Comparison of ENCODE assay signal across 9 mouse cellular contexts in the genomic region with DNA sequence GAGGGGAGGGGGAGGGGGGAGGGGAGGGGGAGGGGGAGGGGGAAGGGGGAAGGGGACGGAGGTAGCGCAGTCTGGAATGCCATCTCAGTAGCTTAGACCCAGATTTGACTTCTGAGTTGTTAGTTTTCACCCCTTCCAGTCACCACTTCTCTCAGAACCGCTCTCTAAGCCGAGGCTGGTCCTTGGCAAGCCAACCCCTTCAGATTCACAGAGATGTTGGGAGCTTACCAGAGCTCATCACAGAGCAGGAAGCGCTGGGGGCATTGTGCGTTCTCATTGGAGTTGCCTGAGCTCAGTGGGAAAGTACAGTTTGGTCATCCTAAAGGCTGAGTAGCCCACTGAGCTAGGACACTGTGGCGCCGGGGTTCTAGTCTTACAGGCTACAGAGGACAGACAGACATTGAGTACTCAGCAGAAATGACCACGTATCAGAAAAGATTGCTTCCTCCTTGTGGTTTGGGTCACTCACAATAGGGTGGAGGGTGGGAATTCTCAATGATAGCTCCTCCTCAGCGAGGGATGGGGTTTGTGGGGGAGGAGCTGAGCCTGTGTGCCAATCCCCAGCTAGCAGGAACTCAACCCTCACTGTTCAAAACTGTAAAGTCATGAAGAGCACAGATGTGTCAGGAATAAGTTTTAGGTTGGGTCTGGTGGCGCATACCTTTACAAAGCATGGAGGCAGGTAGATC. TPM values are rescaled to one million over a fixed set of nuclear protein-coding genes. Genes with fewer than 3 reads are reported as not detected.
DNase-seq lines count a peak whose midpoint lies in the region; ATAC-seq and TF ChIP-seq lines count a peak whose summit lies in the region.
"Had no signal": no experiment of that assay in that cellular context is flagged by ENCODE, and none has a peak within 500 bp of the region (broad histone marks: within the 10 kb centered on the region; RNA-seq: fewer than 3 reads in every experiment).

No protein-coding gene starts in this region.

- no peak for ATAC-seq in midbrain, embryonic 13.5 days

- no peak for TF ChIP-seq POLR2A in bone marrow, adult 2 months (IDR thresholded peaks at IDR 0.05; ENCODE audit: borderline replicate concordance, control insufficient read depth, low read depth, low read length)

- intact Hi-C loops in gastrocnemius, postnatal 36 days (cut with DNase I), result no loop called here

- peak overlapping the region; percentile 1; the same call in 1 of the 2 replicates for H3K27ac ChIP-seq in bone marrow, adult 2 months (ENCODE audit: control insufficient read depth, insufficient read depth, low read depth, low read length, poor library complexity)
- H3K27ac ChIP-seq in macrophage, result peak overlapping the region; percentile 33; the same call in 1 of the 2 replicates
- no peak overlapping the region for H3K27ac ChIP-seq in midbrain, embryonic 13.5 days

- no peaks in the 10 kb centered on the region for H3K9me3 ChIP-seq in midbrain, embryonic 13.5 days

- no peak overlapping the region for H3K9ac ChIP-seq in midbrain, embryonic 13.5 days (replicated peaks)

- peak; percentile 51 for DNase-seq in gastrocnemius, adult 18-20 months (ENCODE audit: low spot score)
- DNase-seq in gastrocnemius, postnatal 36 days, result no peak
- peak; percentile 31 to 36 for DNase-seq in kidney, adult 8-10 months
- no peak for DNase-seq in right cerebral cortex, postnatal 4 days
- no peak for DNase-seq in right cerebral cortex, adult 2 months (ENCODE audit: low spot score in 2 of 2)

- H3K36me3 ChIP-seq in macrophage (ENCODE audit: inconsistent target), result peaks cover 19% of the 10 kb centered on the region; the same call in 1 of the 2 replicates
- H3K36me3 ChIP-seq in midbrain, embryonic 13.5 days, result no peaks in the 10 kb centered on the region

- H3K79me2 ChIP-seq in macrophage (ENCODE audit: inconsistent target), result peaks cover 30% of the 10 kb centered on the region

- WGBS in bone marrow, adult 2 months, result 11% methylated on average over 11 of the region's 11 CpGs
- 7% methylated on average over 9 of the region's 11 CpGs for WGBS in macrophage (ENCODE audit: missing documents)
- 34% methylated on average over 11 of the region's 11 CpGs for WGBS in midbrain, embryonic 13.5 days

- no peak overlapping the region for H3K4me3 ChIP-seq in bone marrow, adult 2 months (replicated peaks; ENCODE audit: control insufficient read depth, low read depth, low read length)
- no peak overlapping the region; the same call in 1 of the 2 replicates for H3K4me3 ChIP-seq in macrophage (ENCODE audit: inconsistent target)
- no peak overlapping the region for H3K4me3 ChIP-seq in midbrain, embryonic 13.5 days (replicated peaks)

- H3K4me1 ChIP-seq in bone marrow, adult 2 months (ENCODE audit: control insufficient read depth, insufficient read depth, low read length), result peaks cover 6% of the 10 kb centered on the region; the same call in 1 of the 2 replicates
- peaks cover 7% of the 10 kb centered on the region; the same call in 1 of the 2 replicates for H3K4me1 ChIP-seq in midbrain, embryonic 13.5 days (replicated peaks)

- no peaks in the 10 kb centered on the region for H3K27me3 ChIP-seq in midbrain, embryonic 13.5 days

- H3K4me2 ChIP-seq in midbrain, embryonic 13.5 days (replicated peaks), result no peak overlapping the region

- no peak for TF ChIP-seq CTCF in bone marrow, adult 2 months (IDR thresholded peaks at IDR 0.05; ENCODE audit: control insufficient read depth, insufficient read depth, low read length)

RNA-seq across cellular contexts. Expression of gene Helz2, which starts 2.0 kb away (rescaled TPM):
- total RNA-seq in gastrocnemius, adult 18-20 months (2021), result 1 to 10 TPM; 2.6 to 3.1 TPM
- 1 to 10 TPM; 2.7 to 3.3 TPM for total RNA-seq in gastrocnemius, postnatal 36 days (2021)
- polyA plus RNA-seq in bone marrow, adult 2 months (2011; ENCODE audit: insufficient read depth, insufficient read length, low replicate concordance, missing spikeins), result 11.2 and 29.3 TPM in 2 replicates
- total RNA-seq in macrophage (2018; cell fraction: chromatin; rRNA removed), result 1,000 to 10,000 TPM in 4 of 26 experiments, 100 to 1,000 TPM in 20, 10 to 100 TPM in 2; 71.2 to 1,391 (median 498) TPM
- total RNA-seq in macrophage (2018; cell fraction: cytosol; rRNA removed), result 100 to 1,000 TPM in 7 of 26 experiments, 10 to 100 TPM in 19; 12.2 to 132 (median 71.4) TPM
- total RNA-seq in macrophage (2018; cell fraction: nucleus; rRNA removed), result 100 to 1,000 TPM in 23 of 26 experiments, 10 to 100 TPM in 3; 56.0 to 897 (median 370) TPM
- 7.5 to 22.5 TPM (median 16.8 TPM) in 3 replicates for polyA plus RNA-seq in macrophage (2018)
- 0.34 TPM in 2 replicates for polyA plus RNA-seq in midbrain, embryonic 13.5 days (2015; fragmentation: Nextera tagmentation; extraction: Ambion mirVana)

RNA-seq across cellular contexts. Expression of gene Fndc11, which starts 24.0 kb away (rescaled TPM):
- not detected for total RNA-seq in gastrocnemius, adult 18-20 months (2021)
- total RNA-seq in gastrocnemius, postnatal 36 days (2021), result not detected
- not detected in 2 replicates for polyA plus RNA-seq in bone marrow, adult 2 months (2011; ENCODE audit: insufficient read depth, insufficient read length, low replicate concordance, missing spikeins)
- under 1 TPM in 1 of 26 experiments, not detected in 25; 0.66 TPM for total RNA-seq in macrophage (2018; cell fraction: chromatin; rRNA removed)
- total RNA-seq in macrophage (2018; cell fraction: cytosol; rRNA removed), result not detected
- not detected for total RNA-seq in macrophage (2018; cell fraction: nucleus; rRNA removed)
- polyA plus RNA-seq in macrophage (2018), result not detected in 3 replicates
- 0.13 TPM in 1 of 2 replicates, not detected in the other for polyA plus RNA-seq in midbrain, embryonic 13.5 days (2015; fragmentation: Nextera tagmentation; extraction: Ambion mirVana)
- polyA plus RNA-seq: heart, embryonic 14.5 days had no signal

RNA-seq across cellular contexts. Expression of gene Srms, which starts 30.9 kb away (rescaled TPM):
- total RNA-seq in gastrocnemius, adult 18-20 months (2021), result under 1 TPM; 0.19 to 0.21 TPM
- total RNA-seq in gastrocnemius, postnatal 36 days (2021), result under 1 TPM; 0.22 to 0.38 TPM
- not detected in 2 replicates for polyA plus RNA-seq in bone marrow, adult 2 months (2011; ENCODE audit: insufficient read depth, insufficient read length, low replicate concordance, missing spikeins)
- total RNA-seq in macrophage (2018; cell fraction: chromatin; rRNA removed), result under 1 TPM in 7 of 26 experiments, not detected in 19; 0.23 to 0.63 (median 0.42) TPM
- total RNA-seq in macrophage (2018; cell fraction: cytosol; rRNA removed), result under 1 TPM in 8 of 26 experiments, not detected in 18; 0.03 to 0.11 (median 0.07) TPM
- under 1 TPM in 7 of 26 experiments, not detected in 19; 0.17 to 0.31 (median 0.25) TPM for total RNA-seq in macrophage (2018; cell fraction: nucleus; rRNA removed)
- not detected in 3 replicates for polyA plus RNA-seq in macrophage (2018)
- polyA plus RNA-seq in midbrain, embryonic 13.5 days (2015; fragmentation: Nextera tagmentation; extraction: Ambion mirVana), result 0.10 TPM in 1 of 2 replicates, not detected in the other

RNA-seq across cellular contexts. Expression of gene Ptk6, which starts 41.3 kb away (rescaled TPM):
- total RNA-seq in gastrocnemius, adult 18-20 months (2021), result not detected
- total RNA-seq in gastrocnemius, postnatal 36 days (2021), result not detected
- not detected in 2 replicates for polyA plus RNA-seq in bone marrow, adult 2 months (2011; ENCODE audit: insufficient read depth, insufficient read length, low replicate concordance, missing spikeins)
- total RNA-seq in macrophage (2018; cell fraction: chromatin; rRNA removed), result under 1 TPM in 1 of 26 experiments, not detected in 25; 0.22 TPM
- not detected for total RNA-seq in macrophage (2018; cell fraction: cytosol; rRNA removed)
- under 1 TPM in 1 of 26 experiments, not detected in 25; 0.21 TPM for total RNA-seq in macrophage (2018; cell fraction: nucleus; rRNA removed)
- not detected in 3 replicates for polyA plus RNA-seq in macrophage (2018)
- polyA plus RNA-seq in midbrain, embryonic 13.5 days (2015; fragmentation: Nextera tagmentation; extraction: Ambion mirVana), result not detected in 2 replicates
- polyA plus RNA-seq: heart, embryonic 14.5 days had no signal

RNA-seq across cellular contexts. Expression of gene Gmeb2, which starts 44.0 kb away (rescaled TPM):
- 1 to 10 TPM; 7.2 to 8.7 TPM for total RNA-seq in gastrocnemius, adult 18-20 months (2021)
- 10 to 100 TPM in 1 of 2 experiments, 1 to 10 TPM in 1; 7.3 to 10.6 TPM for total RNA-seq in gastrocnemius, postnatal 36 days (2021)
- polyA plus RNA-seq in bone marrow, adult 2 months (2011; ENCODE audit: insufficient read depth, insufficient read length, low replicate concordance, missing spikeins), result 18.5 and 28.7 TPM in 2 replicates
- total RNA-seq in macrophage (2018; cell fraction: chromatin; rRNA removed), result 100 to 1,000 TPM in 6 of 26 experiments, 10 to 100 TPM in 20; 44.2 to 154 (median 63.9) TPM
- total RNA-seq in macrophage (2018; cell fraction: cytosol; rRNA removed), result 10 to 100 TPM; 10.3 to 28.8 (median 12.7) TPM
- total RNA-seq in macrophage (2018; cell fraction: nucleus; rRNA removed), result 100 to 1,000 TPM in 2 of 26 experiments, 10 to 100 TPM in 24; 27.3 to 108 (median 45.0) TPM
- 8.9 to 11.2 TPM (median 10.8 TPM) in 3 replicates for polyA plus RNA-seq in macrophage (2018)
- polyA plus RNA-seq in midbrain, embryonic 13.5 days (2015; fragmentation: Nextera tagmentation; extraction: Ambion mirVana), result 19.7 and 19.9 TPM in 2 replicates

Comparison
In these comparisons a context has a peak if more than half of its experiments do, and no peak if none do; other contexts are left out.
1. DNase-seq: peak in gastrocnemius, adult 18-20 months (single experiment) and kidney, adult 8-10 months (2 of 2); none in gastrocnemius, postnatal 36 days (0 of 2), right cerebral cortex, postnatal 4 days (single experiment) and right cerebral cortex, adult 2 months (0 of 2).